Mouse (Mus musculus): Measurements from ENCODE around the gene Vps35.

- TF ChIP-seq CTCF (IDR thresholded peaks at IDR 0.05; ENCODE audit: low read depth, low read length) (no peak), EP300 (IDR thresholded peaks at IDR 0.05; ENCODE audit: insufficient read depth, low read depth, low read length) (no peak)
These were observed 27.4 kb upstream of the Vps35 start for GRCm38 (mm10) chr8:85327036-85327435.

Data from ES-Bruce4 (cell line).